In genomic region chr14:73098677-73099387, GRCm38 (mm10) we compare ENCODE assay signal across 8 mouse cellular contexts. TPM values are rescaled to one million over a fixed set of nuclear protein-coding genes. Genes with fewer than 3 reads are reported as not detected.
DNase-seq lines count a peak whose midpoint lies in the region; ATAC-seq and TF ChIP-seq lines count a peak whose summit lies in the region.

No protein-coding gene starts in this region.

- no peak overlapping the region for H3K4me2 ChIP-seq in hindbrain, embryonic 11.5 days (replicated peaks; ENCODE audit: low read depth, low read length)
- no peak overlapping the region for H3K4me2 ChIP-seq in hindbrain, embryonic 12.5 days (replicated peaks)
- H3K4me2 ChIP-seq in forebrain, embryonic 12.5 days = no peak overlapping the region
- H3K4me2 ChIP-seq in liver, embryonic 14.5 days (ENCODE audit: low read depth) = no peak overlapping the region

- no peak for ATAC-seq in hindbrain, embryonic 11.5 days (ENCODE audit: low FRiP score)
- no peak for ATAC-seq in hindbrain, embryonic 12.5 days (ENCODE audit: low FRiP score)
- peak; percentile 79 for ATAC-seq in CD4-positive, CD25-positive, alpha-beta regulatory T cell, adult 4 months
- 0 out of 2 replicates have a peak, but pooled peaks have one; percentile 51 for ATAC-seq in forebrain, embryonic 12.5 days (ENCODE audit: low FRiP score)
- ATAC-seq in liver, embryonic 14.5 days (ENCODE audit: insufficient read depth) = no peak
- ATAC-seq in erythroblast, adult 5-6 weeks (replicated peaks; ENCODE audit: low FRiP score, poor library complexity, severe bottlenecking) = no peak

- TF ChIP-seq EP300 in liver, embryonic 14.5 days (IDR thresholded peaks at IDR 0.05; ENCODE audit: low read depth) = no peak

- no peak overlapping the region for H3K9ac ChIP-seq in hindbrain, embryonic 11.5 days (ENCODE audit: low read depth, low read length)
- no peak overlapping the region for H3K9ac ChIP-seq in hindbrain, embryonic 12.5 days
- H3K9ac ChIP-seq in forebrain, embryonic 12.5 days = no peak overlapping the region
- H3K9ac ChIP-seq in liver, embryonic 14.5 days (replicated peaks) = no peak overlapping the region

- TF ChIP-seq CTCF in liver, embryonic 14.5 days (IDR thresholded peaks at IDR 0.05; ENCODE audit: low read depth) = peak; percentile 84

- no peak overlapping the region for H3K4me3 ChIP-seq in hindbrain, embryonic 11.5 days (ENCODE audit: low read depth, low read length)
- H3K4me3 ChIP-seq in hindbrain, embryonic 12.5 days = no peak overlapping the region
- no peak overlapping the region for H3K4me3 ChIP-seq in forebrain, embryonic 12.5 days (replicated peaks)
- H3K4me3 ChIP-seq in liver, embryonic 14.5 days (ENCODE audit: insufficient read depth in 1 of 2, low read depth in 2 of 2, low read length in 2 of 2) = no peak overlapping the region

- H3K36me3 ChIP-seq in hindbrain, embryonic 11.5 days (ENCODE audit: control insufficient read depth, insufficient read depth, low read length) = no peaks in the 10 kb centered on the region
- H3K36me3 ChIP-seq in hindbrain, embryonic 12.5 days = no peaks in the 10 kb centered on the region
- H3K36me3 ChIP-seq in forebrain, embryonic 12.5 days (replicated peaks) = no peaks in the 10 kb centered on the region
- no peaks in the 10 kb centered on the region for H3K36me3 ChIP-seq in liver, embryonic 14.5 days (replicated peaks; ENCODE audit: control insufficient read depth, insufficient read depth, low read depth)

- H3K9me3 ChIP-seq in hindbrain, embryonic 11.5 days (ENCODE audit: control insufficient read depth, low read length) = no peaks in the 10 kb centered on the region
- H3K9me3 ChIP-seq in hindbrain, embryonic 12.5 days (replicated peaks) = no peaks in the 10 kb centered on the region
- H3K9me3 ChIP-seq in forebrain, embryonic 12.5 days = no peaks in the 10 kb centered on the region
- no peaks in the 10 kb centered on the region for H3K9me3 ChIP-seq in liver, embryonic 14.5 days (ENCODE audit: control insufficient read depth, low read length)

- H3K27ac ChIP-seq in hindbrain, embryonic 11.5 days (ENCODE audit: low read depth, low read length) = no peak overlapping the region
- H3K27ac ChIP-seq in hindbrain, embryonic 12.5 days = no peak overlapping the region
- H3K27ac ChIP-seq in forebrain, embryonic 12.5 days = no peak overlapping the region
- no peak overlapping the region for H3K27ac ChIP-seq in liver, embryonic 14.5 days

- H3K27me3 ChIP-seq in hindbrain, embryonic 11.5 days (ENCODE audit: control insufficient read depth, insufficient read depth, low read length) = no peaks in the 10 kb centered on the region
- peaks cover 4% of the 10 kb centered on the region; the same call in 1 of the 2 replicates for H3K27me3 ChIP-seq in hindbrain, embryonic 12.5 days
- peaks cover 3% of the 10 kb centered on the region; the same call in 1 of the 2 replicates for H3K27me3 ChIP-seq in forebrain, embryonic 12.5 days
- H3K27me3 ChIP-seq in liver, embryonic 14.5 days (ENCODE audit: control insufficient read depth, insufficient read depth, low read length) = no peaks in the 10 kb centered on the region

- DNase-seq in hindbrain, embryonic 11.5 days (ENCODE audit: low spot score) = peak; percentile 89
- DNase-seq in adipocyte (ENCODE audit: low spot score) = peak; percentile 70
- peak in 1 of 3 experiments; percentile 56 for DNase-seq in liver, embryonic 14.5 days (ENCODE audit: low read depth in 3 of 3, low spot score in 3 of 3)
- peak; percentile 79 for DNase-seq in retina, embryonic 14.5 days (ENCODE audit: low spot score)

- 47% methylated on average over 10 of the region's 10 CpGs for whole genome bisulfite sequencing in hindbrain, embryonic 11.5 days
- 46% methylated on average over 10 of the region's 10 CpGs for WGBS in hindbrain, embryonic 12.5 days
- WGBS in forebrain, embryonic 12.5 days = 46% methylated on average over 10 of the region's 10 CpGs
- WGBS in liver, embryonic 14.5 days (ENCODE audit: insufficient replicate concordance) = 35% methylated on average over 10 of the region's 10 CpGs

- H3K4me1 ChIP-seq in hindbrain, embryonic 11.5 days (replicated peaks; ENCODE audit: control insufficient read depth, insufficient read depth, low read length) = no peaks in the 10 kb centered on the region
- no peaks in the 10 kb centered on the region for H3K4me1 ChIP-seq in hindbrain, embryonic 12.5 days
- peaks cover 4% of the 10 kb centered on the region; the same call in 1 of the 2 replicates for H3K4me1 ChIP-seq in forebrain, embryonic 12.5 days
- no peaks in the 10 kb centered on the region for H3K4me1 ChIP-seq in liver, embryonic 14.5 days (replicated peaks; ENCODE audit: control insufficient read depth in 2 of 2, insufficient read depth in 2 of 2, low read length in 1 of 2)

RNA-seq across cellular contexts. Expression of gene Rcbtb2, which starts 24.0 kb away (rescaled TPM):
- 145 and 157 TPM in 2 replicates for polyA plus RNA-seq in hindbrain, embryonic 11.5 days (2014; fragmentation: Nextera tagmentation; extraction: Ambion mirVana)
- 124 and 127 TPM in 2 replicates for polyA plus RNA-seq in hindbrain, embryonic 12.5 days (2016; fragmentation: Nextera tagmentation; extraction: Ambion mirVana)
- polyA plus RNA-seq in CD4-positive, CD25-positive, alpha-beta regulatory T cell, adult 4 months (2017; shearing (Covaris generic)) = 10 to 100 TPM; 55.6 to 61.4 TPM
- 118 and 136 TPM in 2 replicates for polyA plus RNA-seq in forebrain, embryonic 12.5 days (2016; fragmentation: Nextera tagmentation; extraction: Ambion mirVana)
- polyA plus RNA-seq in liver, embryonic 14.5 days (2012; rRNA removed) = 5.9 and 7.9 TPM in 2 replicates
- polyA plus RNA-seq in liver, embryonic 14.5 days (2014; fragmentation: Nextera tagmentation; extraction: Ambion mirVana) = 16.0 and 20.3 TPM in 2 replicates
- 8.8 and 10.4 TPM in 2 replicates for total RNA-seq in erythroblast, adult 5-6 weeks (2015; ENCODE audit: low replicate concordance)
- total RNA-seq in erythroblast, adult 5-6 weeks (2017; ENCODE audit: low replicate concordance) = 10.7 and 12.4 TPM in 2 replicates

RNA-seq across cellular contexts. Expression of gene Cysltr2, which starts 49.9 kb away (rescaled TPM):
- 0.11 TPM in 1 of 2 replicates, not detected in the other for polyA plus RNA-seq in hindbrain, embryonic 11.5 days (2014; fragmentation: Nextera tagmentation; extraction: Ambion mirVana)
- polyA plus RNA-seq in hindbrain, embryonic 12.5 days (2016; fragmentation: Nextera tagmentation; extraction: Ambion mirVana) = not detected in 2 replicates
- 10 to 100 TPM; 24.1 to 33.8 TPM for polyA plus RNA-seq in CD4-positive, CD25-positive, alpha-beta regulatory T cell, adult 4 months (2017; shearing (Covaris generic))
- not detected in 2 replicates for polyA plus RNA-seq in forebrain, embryonic 12.5 days (2016; fragmentation: Nextera tagmentation; extraction: Ambion mirVana)
- 0.38 and 0.91 TPM in 2 replicates for polyA plus RNA-seq in liver, embryonic 14.5 days (2012; rRNA removed)
- polyA plus RNA-seq in liver, embryonic 14.5 days (2014; fragmentation: Nextera tagmentation; extraction: Ambion mirVana) = 0.38 and 0.62 TPM in 2 replicates
- not detected in 2 replicates for total RNA-seq in erythroblast, adult 5-6 weeks (2015; ENCODE audit: low replicate concordance)
- 1.1 and 4.2 TPM in 2 replicates for total RNA-seq in erythroblast, adult 5-6 weeks (2017; ENCODE audit: low replicate concordance)

Comparison
In these comparisons a context has a peak if more than half of its experiments do, and no peak if none do; other contexts are left out.
1. ATAC-seq: peak in CD4-positive, CD25-positive, alpha-beta regulatory T cell, adult 4 months (single experiment) and forebrain, embryonic 12.5 days (single experiment); none in hindbrain, embryonic 11.5 days (single experiment), hindbrain, embryonic 12.5 days (single experiment), liver, embryonic 14.5 days (single experiment) and erythroblast, adult 5-6 weeks (single experiment).
2. RNA of gene Cysltr2, which starts 49.9 kb away (polyA plus RNA-seq): 24.1 to 33.8 TPM in CD4-positive, CD25-positive, alpha-beta regulatory T cell, adult 4 months; 0.38 to 0.91 TPM in liver, embryonic 14.5 days, 0.11 TPM in hindbrain, embryonic 11.5 days, not detected in hindbrain, embryonic 12.5 days and not detected in forebrain, embryonic 12.5 days; every median in the first group is over 10 times any median in the second.